Mouse (Mus musculus) heart, embryonic 16.5 days (tissue): ENCODE measurements around the gene Rhpn2. TPM values are rescaled to one million over a fixed set of nuclear protein-coding genes. Genes with fewer than 3 reads are reported as not detected.

Experiments used
- ATAC-seq: fragments of 200-750 bp; cut with Nextera tagmentation; replicated peaks from 2 replicates; pipeline ENCODE4 v1.8.0; 2017; ENCODE audit warnings: moderate number of reproducible peaks; ENCODE audit not compliant: insufficient read depth, low FRiP score; ENCODE audit errors: extremely low read depth
- H3K27ac ChIP-seq: fragments of 300-500 bp; sonication (generic); 2 replicates; pipeline ENCODE4 v1.5.1; 2014; ENCODE audit warnings: mild to moderate bottlenecking, low read length, control low read depth, moderate library complexity
- H3K27me3 ChIP-seq: fragments of 300-500 bp; sonication (generic); 2 replicates; pipeline ENCODE4 v1.6.1; 2014; ENCODE audit warnings: low read length, mixed read lengths; ENCODE audit not compliant: control insufficient read depth, insufficient read depth
- H3K36me3 ChIP-seq: fragments of 300-500 bp; sonication (generic); 2 replicates; pipeline ENCODE4 v1.6.1; 2014; ENCODE audit not compliant: control insufficient read depth, insufficient read depth
- H3K4me1 ChIP-seq: fragments of 300-500 bp; sonication (generic); 2 replicates; pipeline ENCODE4 v1.6.1; 2014; ENCODE audit warnings: low read length, mixed read lengths; ENCODE audit not compliant: control insufficient read depth, insufficient read depth
- H3K4me2 ChIP-seq: fragments of 300-500 bp; sonication (generic); 2 replicates; pipeline ENCODE4 v1.6.1; 2014; ENCODE audit warnings: low read depth, mild to moderate bottlenecking, control low read depth, low read length
- H3K4me3 ChIP-seq: fragments of 300-500 bp; sonication (generic); 2 replicates; pipeline ENCODE4 v1.5.1; 2014; ENCODE audit warnings: mild to moderate bottlenecking, control low read depth, low read length
- H3K9ac ChIP-seq: fragments of 300-500 bp; sonication (generic); 2 replicates; pipeline ENCODE4 v1.6.1; 2014; ENCODE audit warnings: low read length, control low read depth
- H3K9me3 ChIP-seq: fragments of 300-500 bp; sonication (generic); replicated peaks from 2 replicates; pipeline ENCODE4 v1.6.1; 2016; ENCODE audit warnings: low read length; ENCODE audit not compliant: control insufficient read depth
- WGBS: fragments of 180-500 bp; shearing (Covaris S2); extraction: QIAGEN DNeasy Blood & Tissue Kit; methylation state at CpG from one replicate; pipeline ENCODE4 v1.1.7; 2014; 5-methylcytosine and 5-hydroxymethylcytosine counted together
- polyA plus RNA-seq: library from polyadenylated mRNA; unstranded; fragments of >200 nt; fragmentation: Nextera tagmentation; extraction: Ambion mirVana; gene quantifications from 2 replicates; pipeline ENCODE4 v1.2.1, GENCODE M21; 2015

Gene Rhpn2
- polyA plus RNA-seq, 1 experiment from 2014 or later, result 5.8 TPM

- no peak overlapping the region for H3K4me3 ChIP-seq
- 0 out of 2 replicates have a peak, but pooled peaks cover under 1% of the 10 kb centered on the region for H3K27me3 ChIP-seq
- H3K9ac ChIP-seq, result no peak overlapping the region
- ATAC-seq, result no peak
- WGBS, result 70% methylated on average over 6 of the region's 6 CpGs
- no peak overlapping the region for H3K27ac ChIP-seq
- no peaks in the 10 kb centered on the region for H3K36me3 ChIP-seq
- no peaks in the 10 kb centered on the region for H3K9me3 ChIP-seq
- H3K4me2 ChIP-seq, result no peak overlapping the region
- peaks cover 5% of the 10 kb centered on the region for H3K4me1 ChIP-seq
These were observed 7.3 kb downstream of the Rhpn2 start for GRCm38 (mm10) chr7:35341282-35341681.

GRCm38 (mm10) chr7:35342498-35342897 lies 8.5 kb downstream of the Rhpn2 start:
- H3K4me3 ChIP-seq, result no peak overlapping the region
- no peaks in the 10 kb centered on the region; the same call in 1 of the 2 replicates for H3K9me3 ChIP-seq
- ATAC-seq, result no peak
- H3K4me1 ChIP-seq, result peaks cover 5% of the 10 kb centered on the region
- 44% methylated on average over 4 of the region's 4 CpGs for WGBS
- no peak overlapping the region for H3K4me2 ChIP-seq
- H3K36me3 ChIP-seq, result no peaks in the 10 kb centered on the region
- H3K27ac ChIP-seq, result peak overlapping the region; percentile 35
- no peak overlapping the region for H3K9ac ChIP-seq
- H3K27me3 ChIP-seq, result no peaks in the 10 kb centered on the region

DNA sequence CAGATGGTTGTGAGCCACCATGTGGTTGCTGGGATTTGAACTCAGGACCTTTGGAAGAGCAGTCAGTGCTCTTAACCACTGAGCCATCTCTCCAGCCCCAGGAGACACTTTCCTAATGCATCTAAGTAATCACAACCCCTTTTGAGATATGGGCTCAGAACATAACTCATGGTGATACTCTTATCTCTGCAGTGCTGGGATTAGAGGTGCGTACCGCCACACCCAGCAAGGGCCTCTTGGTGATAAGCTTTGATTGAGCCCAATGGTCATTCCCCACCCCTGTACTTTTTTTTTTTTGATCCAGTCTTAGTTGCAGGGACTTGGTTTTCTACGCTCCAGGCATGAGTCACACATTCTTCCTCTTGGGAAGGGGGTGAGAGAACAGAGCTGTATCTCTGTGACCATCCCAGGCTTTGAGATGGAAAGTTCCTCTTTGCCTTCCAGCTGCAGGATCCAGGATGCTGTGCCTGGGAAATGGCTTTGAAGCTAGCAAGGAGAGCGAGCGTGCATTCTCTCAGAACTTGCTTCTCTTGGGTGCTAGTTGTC lies 10.9 kb downstream of the Rhpn2 start:
- H3K27me3 ChIP-seq, result no peaks in the 10 kb centered on the region
- H3K9ac ChIP-seq, result no peak overlapping the region
- H3K4me3 ChIP-seq, result no peak overlapping the region
- peaks cover 5% of the 10 kb centered on the region for H3K4me1 ChIP-seq
- WGBS, result 57% methylated on average over 5 of the region's 5 CpGs
- no peaks in the 10 kb centered on the region for H3K36me3 ChIP-seq
- no peak overlapping the region for H3K4me2 ChIP-seq
- ATAC-seq, result no peak
- H3K27ac ChIP-seq, result no peak overlapping the region
- no peaks in the 10 kb centered on the region; the same call in 1 of the 2 replicates for H3K9me3 ChIP-seq

GRCm38 (mm10) chr7:35347918-35348700 lies 14.1 kb downstream of the Rhpn2 start:
- no peaks in the 10 kb centered on the region; the same call in 1 of the 2 replicates for H3K9me3 ChIP-seq
- no peak overlapping the region for H3K4me3 ChIP-seq
- ATAC-seq, result no peak
- no peaks in the 10 kb centered on the region for H3K27me3 ChIP-seq
- H3K36me3 ChIP-seq, result no peaks in the 10 kb centered on the region
- H3K4me2 ChIP-seq, result no peak overlapping the region
- H3K27ac ChIP-seq, result no peak overlapping the region
- H3K4me1 ChIP-seq, result no peaks in the 10 kb centered on the region
- H3K9ac ChIP-seq, result no peak overlapping the region
- 44% methylated on average over 18 of the region's 18 CpGs for WGBS

DNA sequence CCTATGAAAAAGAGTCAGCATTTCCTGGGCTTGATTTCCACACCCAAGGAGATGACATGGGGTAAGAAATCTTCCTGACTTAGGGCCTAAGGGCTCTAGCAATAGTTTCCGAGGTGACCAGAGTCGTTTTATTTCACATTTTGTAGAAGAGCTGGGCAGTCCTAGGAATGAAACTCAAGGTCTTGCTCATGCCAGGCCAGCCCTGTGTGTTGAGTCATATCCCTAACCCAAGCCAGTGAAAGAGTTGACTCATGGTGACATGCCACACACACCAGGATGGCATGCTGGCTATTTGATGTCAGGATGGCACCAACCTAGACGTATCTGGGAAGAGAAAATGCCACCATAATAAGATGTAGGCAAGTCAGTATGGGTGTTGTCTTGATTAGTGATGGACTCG lies 15.1 kb downstream of the Rhpn2 start:
- Histone ChIP-seq H3K4me2 (no peak overlapping the region), H3K4me3 (no peak overlapping the region), H3K36me3 (no peaks in the 10 kb centered on the region), H3K9ac (no peak overlapping the region), H3K9me3 (no peaks in the 10 kb centered on the region; the same call in 1 of the 2 replicates), H3K27ac (no peak overlapping the region), H3K27me3 (no peaks in the 10 kb centered on the region), H3K4me1 (no peaks in the 10 kb centered on the region)
- whole genome bisulfite sequencing, result 77% methylated on average over 4 of the region's 4 CpGs
- ATAC-seq, result no peak

DNA sequence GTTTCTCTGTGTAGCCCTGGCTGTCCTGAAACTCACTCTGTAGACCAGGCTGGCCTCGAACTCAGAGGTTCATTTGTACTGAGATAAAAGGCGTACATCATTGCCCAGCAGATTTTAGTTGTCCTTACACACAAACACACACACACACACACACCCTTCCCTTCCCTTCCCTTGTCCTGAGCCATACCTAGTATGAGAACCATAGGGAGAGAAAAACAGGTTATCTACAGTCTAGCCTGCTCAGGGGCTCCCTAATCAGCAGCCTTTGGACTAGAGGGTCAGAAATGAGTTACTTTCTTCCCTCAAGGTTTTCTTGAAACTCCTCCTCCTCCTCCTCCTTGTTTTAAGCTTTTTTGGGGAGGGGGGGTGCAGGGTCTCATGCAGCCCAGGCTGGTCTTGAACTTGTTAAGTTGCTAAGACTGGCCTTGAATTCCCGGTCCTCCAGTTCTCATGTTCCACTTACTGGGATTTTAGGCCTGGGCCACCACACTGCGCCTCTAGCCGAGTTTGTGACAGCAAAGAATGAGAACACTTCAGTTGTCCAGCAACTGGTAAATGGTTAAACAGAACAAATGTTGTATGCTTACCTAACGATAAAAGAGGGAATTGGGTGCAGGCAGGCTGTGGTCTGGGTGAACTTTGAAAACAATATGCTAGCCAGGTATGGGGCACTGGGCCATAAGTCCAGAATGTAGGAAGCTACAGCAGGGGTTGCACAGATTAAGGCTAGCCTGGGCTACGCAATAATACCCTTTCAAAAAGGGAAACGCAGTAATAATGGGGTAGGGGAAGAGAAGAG lies 16.1 kb downstream of the Rhpn2 start:
- ATAC-seq, result no peak
- Histone ChIP-seq H3K4me2 (no peak overlapping the region), H3K4me3 (no peak overlapping the region), H3K36me3 (no peaks in the 10 kb centered on the region), H3K27ac (no peak overlapping the region), H3K4me1 (no peaks in the 10 kb centered on the region), H3K9ac (no peak overlapping the region), H3K27me3 (no peaks in the 10 kb centered on the region), H3K9me3 (no peaks in the 10 kb centered on the region; the same call in 1 of the 2 replicates)
- 85% methylated on average over 8 of the region's 8 CpGs for WGBS

GRCm38 (mm10) chr7:35351155-35351554 lies 17.2 kb downstream of the Rhpn2 start:
- no peak overlapping the region for H3K9ac ChIP-seq
- H3K27ac ChIP-seq, result no peak overlapping the region
- H3K27me3 ChIP-seq, result no peaks in the 10 kb centered on the region
- no peaks in the 10 kb centered on the region; the same call in 1 of the 2 replicates for H3K9me3 ChIP-seq
- no peaks in the 10 kb centered on the region for H3K36me3 ChIP-seq
- no peak overlapping the region for H3K4me2 ChIP-seq
- H3K4me3 ChIP-seq, result no peak overlapping the region
- no peak for ATAC-seq
- no peaks in the 10 kb centered on the region for H3K4me1 ChIP-seq
- 90% methylated on average over 3 of the region's 3 CpGs for WGBS

DNA sequence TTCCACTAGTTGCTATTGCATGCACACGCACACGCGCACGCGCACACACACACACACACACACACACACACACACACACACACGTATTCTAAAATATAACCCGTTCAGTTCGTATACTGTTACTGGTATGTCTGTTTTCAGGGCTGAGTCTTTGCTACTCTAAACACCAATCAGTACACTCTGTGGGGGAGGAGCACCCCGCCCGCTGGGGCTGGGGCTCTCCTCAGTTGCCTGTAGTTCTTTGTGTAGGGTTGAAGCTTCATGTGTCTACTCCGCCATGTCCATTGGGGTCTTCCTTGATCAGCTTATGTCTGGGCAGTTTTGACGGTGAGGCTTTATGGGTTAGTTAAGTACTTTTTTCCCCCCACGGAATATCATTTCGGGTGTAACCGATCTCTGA lies 19.3 kb downstream of the Rhpn2 start:
- WGBS, result 94% methylated on average over 15 of the region's 15 CpGs
- Histone ChIP-seq H3K9me3 (no peaks in the 10 kb centered on the region), H3K27me3 (no peaks in the 10 kb centered on the region), H3K4me2 (no peak overlapping the region), H3K4me3 (no peak overlapping the region), H3K27ac (no peak overlapping the region), H3K9ac (no peak overlapping the region), H3K4me1 (no peaks in the 10 kb centered on the region), H3K36me3 (no peaks in the 10 kb centered on the region)
- no peak for ATAC-seq
